Mouse (Mus musculus): Measurements from ENCODE around the gene Cmc4. TPM values are rescaled to one million over a fixed set of nuclear protein-coding genes. Genes with fewer than 3 reads are reported as not detected.

The Cmc4 gene
- polyA plus RNA-seq, 1 experiment from 2014 or later: 19.7 TPM

GRCm38 (mm10) chrX:75376815-75377214 is 39.6 kb downstream of the Cmc4 start:
- no peak overlapping the region for H3K4me3 ChIP-seq (ENCODE audit: low read depth, low read length)
- H3K27ac ChIP-seq (ENCODE audit: low read depth, low read length): no peak overlapping the region
- H3K9me3 ChIP-seq (replicated peaks; ENCODE audit: control insufficient read depth, low read length): no peaks in the 10 kb centered on the region
- no peaks in the 10 kb centered on the region for H3K36me3 ChIP-seq (ENCODE audit: control insufficient read depth, insufficient read depth, low read length)
- ATAC-seq: no peak
- no peak overlapping the region for H3K4me2 ChIP-seq (ENCODE audit: low read length)
- H3K4me1 ChIP-seq (ENCODE audit: control insufficient read depth, insufficient read depth, low read length): no peaks in the 10 kb centered on the region
- no peaks in the 10 kb centered on the region for H3K27me3 ChIP-seq (replicated peaks; ENCODE audit: control insufficient read depth, insufficient read depth, low read length)
- DNase-seq (ENCODE audit: low spot score): no peak
- no peak overlapping the region for H3K9ac ChIP-seq (ENCODE audit: low read length)

GRCm38 (mm10) chrX:75372666-75373425 is 43.5 kb downstream of the Cmc4 start:
- H3K4me3 ChIP-seq (ENCODE audit: low read depth, low read length): no peak overlapping the region
- H3K9ac ChIP-seq (ENCODE audit: low read length): no peak overlapping the region
- H3K4me2 ChIP-seq (ENCODE audit: low read length): no peak overlapping the region
- H3K9me3 ChIP-seq (replicated peaks; ENCODE audit: control insufficient read depth, low read length): no peaks in the 10 kb centered on the region
- ATAC-seq (no peak), DNase-seq (ENCODE audit: low spot score) (no peak)
- H3K27ac ChIP-seq (ENCODE audit: low read depth, low read length): no peak overlapping the region
- WGBS: 82% methylated on average over 2 of the region's 2 CpGs
- no peaks in the 10 kb centered on the region for H3K4me1 ChIP-seq (ENCODE audit: control insufficient read depth, insufficient read depth, low read length)
- H3K36me3 ChIP-seq (ENCODE audit: control insufficient read depth, insufficient read depth, low read length): no peaks in the 10 kb centered on the region
- no peaks in the 10 kb centered on the region for H3K27me3 ChIP-seq (replicated peaks; ENCODE audit: control insufficient read depth, insufficient read depth, low read length)

- no peak overlapping the region for H3K27ac ChIP-seq (ENCODE audit: low read depth, low read length)
- no peak overlapping the region for H3K4me2 ChIP-seq (ENCODE audit: low read length)
- ATAC-seq: no peak
- no peaks in the 10 kb centered on the region for H3K9me3 ChIP-seq (replicated peaks; ENCODE audit: control insufficient read depth, low read length)
- H3K9ac ChIP-seq (ENCODE audit: low read length): no peak overlapping the region
- no peaks in the 10 kb centered on the region for H3K4me1 ChIP-seq (ENCODE audit: control insufficient read depth, insufficient read depth, low read length)
- no peaks in the 10 kb centered on the region for H3K27me3 ChIP-seq (replicated peaks; ENCODE audit: control insufficient read depth, insufficient read depth, low read length)
- no peak overlapping the region for H3K4me3 ChIP-seq (ENCODE audit: low read depth, low read length)
- H3K36me3 ChIP-seq (ENCODE audit: control insufficient read depth, insufficient read depth, low read length): no peaks in the 10 kb centered on the region
- DNase-seq (ENCODE audit: low spot score): no peak
Measured at GRCm38 (mm10) chrX:75370197-75370596, 46.2 kb downstream of the Cmc4 start.

Other genes starting within 250 kb of the Cmc4 start
- gene Fundc2, start 34.2 kb downstream of the Cmc4 start, polyA plus RNA-seq (2014; fragmentation: Nextera tagmentation; extraction: Ambion mirVana): 40.1 and 40.8 TPM in 2 replicates
- 1.8 and 1.9 TPM in 2 replicates for gene F8, start 34.0 kb downstream of the Cmc4 start, polyA plus RNA-seq (2014; fragmentation: Nextera tagmentation; extraction: Ambion mirVana)
- 6.8 and 9.6 TPM in 2 replicates for gene Mtcp1, start within 50 bp of the Cmc4 start, polyA plus RNA-seq (2014; fragmentation: Nextera tagmentation; extraction: Ambion mirVana)
- gene Brcc3, start within 50 bp of the Cmc4 start, polyA plus RNA-seq (2014; fragmentation: Nextera tagmentation; extraction: Ambion mirVana): 63.1 and 67.7 TPM in 2 replicates
- gene Vbp1, start 97.7 kb upstream of the Cmc4 start, polyA plus RNA-seq (2014; fragmentation: Nextera tagmentation; extraction: Ambion mirVana): 291 and 336 TPM in 2 replicates
- gene Rab39b, start 161.6 kb upstream of the Cmc4 start, polyA plus RNA-seq (2014; fragmentation: Nextera tagmentation; extraction: Ambion mirVana): 16.6 and 20.5 TPM in 2 replicates